ENCODE assay signal across 8 mouse cellular contexts in genomic region chr9:45936883-45937282, GRCm38 (mm10). TPM values are rescaled to one million over a fixed set of nuclear protein-coding genes. Genes with fewer than 3 reads are reported as not detected.
DNase-seq lines count a peak whose midpoint lies in the region; ATAC-seq lines count a peak whose summit lies in the region.

No protein-coding gene starts in this region.

- peak; percentile 51 for ATAC-seq in liver, embryonic 11.5 days (replicated peaks; ENCODE audit: low FRiP score)
- ATAC-seq in neural tube, embryonic 11.5 days (ENCODE audit: insufficient read depth, low FRiP score, low TSS enrichment), result no peak

- H3K4me3 ChIP-seq in liver, embryonic 11.5 days (ENCODE audit: low read depth, low read length), result no peak overlapping the region
- H3K4me3 ChIP-seq in neural tube, embryonic 11.5 days (ENCODE audit: low read depth, low read length), result no peak overlapping the region

- peaks cover 6% of the 10 kb centered on the region for H3K4me1 ChIP-seq in liver, embryonic 11.5 days (replicated peaks; ENCODE audit: control insufficient read depth, insufficient read depth, low read length)
- H3K4me1 ChIP-seq in neural tube, embryonic 11.5 days (ENCODE audit: control insufficient read depth, insufficient read depth, low read length), result 0 out of 2 replicates have a peak, but pooled peaks cover 3% of the 10 kb centered on the region

- 23% methylated on average over 3 of the region's 3 CpGs for WGBS in liver, embryonic 11.5 days
- WGBS in neural tube, embryonic 11.5 days, result 35% methylated on average over 3 of the region's 3 CpGs

- DNase-seq in CD4-positive helper T cell, adult 2 months (ENCODE audit: low read depth, low spot score), result peak; percentile 56
- DNase-seq in NIH3T3 (ENCODE audit: low read depth), result peak; percentile 87
- peak; percentile 58 to 61 for DNase-seq in cerebellum, postnatal 36 days
- DNase-seq in heart, adult 18-20 months, result peak; percentile 73 to 81
- peak; percentile 79 for DNase-seq in kidney, adult 11 months
- DNase-seq in liver, embryonic 11.5 days (ENCODE audit: low spot score), result peak; percentile 51
- DNase-seq in neural tube, embryonic 11.5 days (ENCODE audit: low spot score), result peak; percentile 59
- peak; percentile 36 for DNase-seq in urinary bladder, adult 2 months (ENCODE audit: low spot score)

- H3K9ac ChIP-seq in liver, embryonic 11.5 days (ENCODE audit: low read depth, low read length), result no peak overlapping the region
- no peak overlapping the region for H3K9ac ChIP-seq in neural tube, embryonic 11.5 days (ENCODE audit: low read length)

- H3K9me3 ChIP-seq in liver, embryonic 11.5 days (ENCODE audit: control insufficient read depth, low read length), result no peaks in the 10 kb centered on the region
- H3K9me3 ChIP-seq in neural tube, embryonic 11.5 days (ENCODE audit: control insufficient read depth, low read length), result no peaks in the 10 kb centered on the region

- peaks cover 2% of the 10 kb centered on the region; the same call in 1 of the 2 replicates for H3K27me3 ChIP-seq in liver, embryonic 11.5 days (replicated peaks; ENCODE audit: control insufficient read depth, insufficient read depth, low read length)
- H3K27me3 ChIP-seq in neural tube, embryonic 11.5 days (ENCODE audit: control insufficient read depth, insufficient read depth, low read length), result no peaks in the 10 kb centered on the region

- H3K36me3 ChIP-seq in liver, embryonic 11.5 days (ENCODE audit: control insufficient read depth, insufficient read depth, low read length), result peaks cover 19% of the 10 kb centered on the region
- H3K36me3 ChIP-seq in neural tube, embryonic 11.5 days (ENCODE audit: control insufficient read depth, insufficient read depth, low read length), result peaks cover 2% of the 10 kb centered on the region; the same call in 1 of the 2 replicates

- no peak overlapping the region for H3K4me2 ChIP-seq in liver, embryonic 11.5 days
- no peak overlapping the region for H3K4me2 ChIP-seq in neural tube, embryonic 11.5 days (ENCODE audit: low read depth)

- no peak overlapping the region for H3K27ac ChIP-seq in liver, embryonic 11.5 days (ENCODE audit: low read depth, low read length)
- no peak overlapping the region for H3K27ac ChIP-seq in neural tube, embryonic 11.5 days (ENCODE audit: low read depth, low read length)

RNA-seq across cellular contexts. Expression of gene Tagln, which starts 1.0 kb away (rescaled TPM):
- 10 to 100 TPM; 68.3 to 71.6 TPM for total RNA-seq in heart, adult 18-20 months (2021)
- polyA plus RNA-seq in liver, embryonic 11.5 days (2014; fragmentation: Nextera tagmentation; extraction: Ambion mirVana), result 17.9 and 24.1 TPM in 2 replicates
- 13.5 and 19.2 TPM in 2 replicates for polyA plus RNA-seq in neural tube, embryonic 11.5 days (2014; fragmentation: Nextera tagmentation; extraction: Ambion mirVana)
- 8,790 and 9,672 TPM in 2 replicates for polyA plus RNA-seq in urinary bladder, adult 2 months (2012; rRNA removed)

RNA-seq across cellular contexts. Expression of gene Sidt2, which starts 18.2 kb away (rescaled TPM):
- 10 to 100 TPM; 57.6 to 67.8 TPM for total RNA-seq in heart, adult 18-20 months (2021)
- polyA plus RNA-seq in liver, embryonic 11.5 days (2014; fragmentation: Nextera tagmentation; extraction: Ambion mirVana), result 34.1 and 36.2 TPM in 2 replicates
- 28.7 and 34.7 TPM in 2 replicates for polyA plus RNA-seq in neural tube, embryonic 11.5 days (2014; fragmentation: Nextera tagmentation; extraction: Ambion mirVana)
- 102 and 121 TPM in 2 replicates for polyA plus RNA-seq in urinary bladder, adult 2 months (2012; rRNA removed)

RNA-seq across cellular contexts. Expression of gene Rnf214, which starts 30.2 kb away (rescaled TPM):
- total RNA-seq in heart, adult 18-20 months (2021), result 10 to 100 TPM; 31.7 to 35.2 TPM
- 33.7 and 37.3 TPM in 2 replicates for polyA plus RNA-seq in liver, embryonic 11.5 days (2014; fragmentation: Nextera tagmentation; extraction: Ambion mirVana)
- polyA plus RNA-seq in neural tube, embryonic 11.5 days (2014; fragmentation: Nextera tagmentation; extraction: Ambion mirVana), result 71.6 and 76.3 TPM in 2 replicates
- polyA plus RNA-seq in urinary bladder, adult 2 months (2012; rRNA removed), result 15.2 and 18.5 TPM in 2 replicates

RNA-seq across cellular contexts. Expression of gene Pcsk7, which starts 30.6 kb away (rescaled TPM):
- 10 to 100 TPM; 13.2 to 13.5 TPM for total RNA-seq in heart, adult 18-20 months (2021)
- polyA plus RNA-seq in liver, embryonic 11.5 days (2014; fragmentation: Nextera tagmentation; extraction: Ambion mirVana), result 12.2 and 13.6 TPM in 2 replicates
- polyA plus RNA-seq in neural tube, embryonic 11.5 days (2014; fragmentation: Nextera tagmentation; extraction: Ambion mirVana), result 17.6 and 18.1 TPM in 2 replicates
- 22.0 and 22.4 TPM in 2 replicates for polyA plus RNA-seq in urinary bladder, adult 2 months (2012; rRNA removed)

Comparison
In these comparisons a context has a peak if more than half of its experiments do, and no peak if none do; other contexts are left out.
1. DNase-seq: peak in every context shown above with its lines; median percentile 87 in NIH3T3; 79 in kidney, adult 11 months; 77 in heart, adult 18-20 months; 60 in cerebellum, postnatal 36 days; 59 in neural tube, embryonic 11.5 days; 56 in CD4-positive helper T cell, adult 2 months; 51 in liver, embryonic 11.5 days; 36 in urinary bladder, adult 2 months.
2. RNA of gene Tagln, which starts 1.0 kb away (polyA plus RNA-seq): 8,790 to 9,672 TPM in urinary bladder, adult 2 months; 17.9 to 24.1 TPM in liver, embryonic 11.5 days and 13.5 to 19.2 TPM in neural tube, embryonic 11.5 days; every median in the first group is over 100 times any median in the second.